Mouse (Mus musculus) lung, adult 2 months (tissue): ENCODE results near the gene Smarcd1.

Source experiments
- CTCF ChIP-seq: fragments of 200-500 bp; IDR thresholded peaks from 2 replicates; pipeline ENCODE4 v1.5.1; 2011; ENCODE audit warnings: mild to moderate bottlenecking, low read length, control low read depth; ENCODE audit not compliant: insufficient read depth
- POLR2A ChIP-seq: fragments of 200-500 bp; IDR thresholded peaks from 2 replicates; pipeline ENCODE4 v1.6.1; 2011; ENCODE audit warnings: low read depth, mild to moderate bottlenecking, control low read depth, low read length, borderline replicate concordance; ENCODE audit errors: extremely low read depth

- TF ChIP-seq CTCF: no peak
- no peak for TF ChIP-seq POLR2A
These were observed 2.2 kb upstream of the Smarcd1 start for GRCm38 (mm10) chr15:99699715-99700114.
